Mouse (Mus musculus) C2C12 (cell line): ENCODE measurements at regions not wholly inside any gene's neighbourhood (a gene's known extent, or its start where the extent isn't known, plus 50 kb on each side); places are given as distances from the start of the nearest gene placed in this dataset.

Source experiments
- CTCF ChIP-seq: IDR thresholded peaks from one replicate; pipeline ENCODE4 v1.5.1; 2011; ENCODE audit not compliant: control insufficient read depth, insufficient read depth, insufficient read length
- FOSL1 ChIP-seq: IDR thresholded peaks from one replicate; pipeline ENCODE4 v1.8.0; 2011; ENCODE audit warnings: mild to moderate bottlenecking, low read length; ENCODE audit not compliant: poor library complexity, insufficient read depth, severe bottlenecking
- MAX ChIP-seq: IDR thresholded peaks from one replicate; pipeline ENCODE4 v1.6.1; 2011; ENCODE audit warnings: mild to moderate bottlenecking, control low read depth
- MYOD1 ChIP-seq: IDR thresholded peaks from one replicate; pipeline ENCODE4 v1.6.1; 2011; ENCODE audit warnings: low read depth; ENCODE audit not compliant: control insufficient read depth, insufficient read length

GRCm38 (mm10) chr8:87197867-87198536 lies 274.4 kb downstream of the Cbln1 start:
- TF ChIP-seq CTCF = no peak
- TF ChIP-seq MAX = no peak
- TF ChIP-seq FOSL1 = no peak
- TF ChIP-seq MYOD1 = no peak
